Mouse (Mus musculus): ENCODE measurements around the gene Tmem95.

Tmem95 gene

GRCm38 (mm10) chr11:69877878-69878277 is at the start of gene Tmem95:
Gene Tmem95, minus strand, starts transcription at chr11:69878018.
- no peak for DNase-seq

GRCm38 (mm10) chr11:69927501-69927900 is 49.7 kb upstream of the Tmem95 start:
- DNase-seq, result no peak

GRCm38 (mm10) chr11:69922796-69923195 is 45.0 kb upstream of the Tmem95 start:
- DNase-seq, result peak; percentile 58

- no peak for DNase-seq
Measured at GRCm38 (mm10) chr11:69922012-69922756, 44.4 kb upstream of the Tmem95 start.

GRCm38 (mm10) chr11:69921114-69922011 is 43.5 kb upstream of the Tmem95 start, which contains the start of gene Eif5a:
Gene Eif5a, minus strand, starts transcription at chr11:69921958.
- peak; percentile 100 for DNase-seq

GRCm38 (mm10) chr11:69920266-69921031 is 42.6 kb upstream of the Tmem95 start:
- DNase-seq, result peak; percentile 74

- peak; percentile 70 for DNase-seq
Measured at GRCm38 (mm10) chr11:69919661-69920265, 41.9 kb upstream of the Tmem95 start.

GRCm38 (mm10) chr11:69919053-69919452 is 41.2 kb upstream of the Tmem95 start:
- DNase-seq, result peak; percentile 32

GRCm38 (mm10) chr11:69918118-69918517 is 40.3 kb upstream of the Tmem95 start:
- DNase-seq, result peak; percentile 30

- peak; percentile 46 for DNase-seq
Measured at GRCm38 (mm10) chr11:69917379-69917948, 39.6 kb upstream of the Tmem95 start.

GRCm38 (mm10) chr11:69916652-69917378 is 39.0 kb upstream of the Tmem95 start:
- peak; percentile 35 for DNase-seq

GRCm38 (mm10) chr11:69915667-69916627 is 38.1 kb upstream of the Tmem95 start:
- DNase-seq, result peak; percentile 39

GRCm38 (mm10) chr11:69914917-69915430 is 37.2 kb upstream of the Tmem95 start:
- peak; percentile 21 for DNase-seq

- DNase-seq, result no peak
Measured at GRCm38 (mm10) chr11:69914372-69914764, 36.5 kb upstream of the Tmem95 start.

GRCm38 (mm10) chr11:69913554-69914371 is 35.9 kb upstream of the Tmem95 start, which contains the start of gene Gps2:
Gene Gps2, plus strand, starts transcription at chr11:69913888.
- DNase-seq, result peak; percentile 92

- DNase-seq, result peak; percentile 50
Measured at GRCm38 (mm10) chr11:69912716-69913530, 35.1 kb upstream of the Tmem95 start.

- DNase-seq, result no peak
Measured at GRCm38 (mm10) chr11:69911701-69912100, 33.9 kb upstream of the Tmem95 start.
